Mouse (Mus musculus): ENCODE results near the gene Fads1.

DNA sequence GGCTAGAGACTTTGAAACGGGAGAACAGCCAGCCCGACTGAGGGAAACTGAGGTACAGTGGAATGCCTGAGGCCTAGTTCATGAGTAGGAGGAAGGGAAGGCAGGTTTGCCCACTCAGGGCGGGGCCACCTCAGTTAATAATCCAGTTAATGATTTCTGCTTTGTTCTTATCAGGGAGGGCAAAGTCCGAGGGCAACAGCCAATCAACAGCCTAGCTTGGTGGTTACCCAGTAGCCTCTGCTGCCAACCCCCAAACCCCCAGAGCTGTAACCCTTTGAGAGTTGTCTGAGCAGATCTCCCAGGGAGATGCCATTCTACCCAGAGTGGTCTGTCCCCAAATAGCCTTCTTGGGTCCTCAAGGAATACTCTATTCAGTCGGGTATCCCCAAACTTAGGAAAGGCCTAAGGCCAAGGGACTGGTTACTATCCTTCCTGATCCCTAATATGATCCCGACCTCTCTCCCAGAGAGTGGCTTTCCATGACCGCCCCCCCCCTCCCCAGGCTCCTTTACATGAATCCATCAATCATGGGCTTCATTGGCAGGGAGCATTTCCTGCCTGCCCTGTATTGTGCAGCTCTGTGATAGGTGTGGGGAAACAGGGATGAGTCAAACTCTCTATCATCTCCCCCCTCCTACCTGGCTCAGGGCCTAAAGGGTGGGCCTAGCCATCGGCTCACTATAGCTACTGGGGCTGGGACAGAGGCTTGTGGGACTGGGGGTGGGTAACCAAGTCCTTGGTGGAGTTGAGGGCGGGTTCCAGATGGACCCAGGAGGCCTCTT is 53.3 kb downstream of the Fads1 start:
- TF ChIP-seq POLR2A (IDR thresholded peaks at IDR 0.05; ENCODE audit: insufficient read depth, low read depth, low read length) (no peak), CTCF (IDR thresholded peaks at IDR 0.05; ENCODE audit: insufficient read depth, low read depth, low read length) (no peak)
